In the genomic region with DNA sequence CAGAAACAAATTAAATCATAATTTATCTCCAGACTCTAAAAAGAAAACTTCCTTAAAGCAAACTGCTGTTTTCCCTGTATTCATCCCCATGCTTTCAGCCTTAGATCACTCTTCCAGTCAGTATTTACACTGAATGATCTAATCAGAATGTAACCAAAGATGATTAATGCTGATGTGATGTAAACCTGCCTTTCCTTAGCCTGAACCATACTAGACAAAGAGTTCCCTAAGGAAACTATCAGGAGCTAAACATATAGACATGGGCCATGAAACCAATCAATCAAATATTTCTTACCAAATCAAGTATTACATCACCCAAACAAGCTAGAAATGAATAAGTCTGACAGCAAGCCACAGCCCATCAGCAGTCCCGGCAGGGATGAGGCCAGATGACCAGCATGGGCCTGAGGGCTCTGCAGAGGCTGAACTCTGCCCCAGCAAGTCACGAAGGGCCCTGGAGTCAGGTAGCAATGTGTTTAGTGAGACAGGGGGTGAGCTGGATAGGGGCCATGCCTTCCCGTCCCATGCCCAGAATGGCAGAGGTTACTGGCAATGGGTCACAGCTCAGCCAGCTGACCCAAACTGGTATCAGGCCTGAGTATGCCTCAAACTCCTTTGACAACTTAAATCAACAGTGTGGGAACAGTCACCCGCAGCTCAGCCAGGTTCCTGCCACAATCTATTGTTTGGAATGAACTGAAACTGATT, we compare ENCODE assay signal across 12 mouse cellular contexts.
DNase-seq lines count a peak whose midpoint lies in the region; ATAC-seq and TF ChIP-seq lines count a peak whose summit lies in the region.
"Had no signal": no experiment of that assay in that cellular context is flagged by ENCODE, and none has a peak within 500 bp of the region (broad histone marks: within the 10 kb centered on the region; RNA-seq: fewer than 3 reads in every experiment).

No protein-coding gene starts in this region.

- H3K4me1 ChIP-seq in heart, postnatal 0 days (ENCODE audit: control insufficient read depth, insufficient read depth) = peaks cover 21% of the 10 kb centered on the region
- H3K4me1 ChIP-seq in neural tube, embryonic 15.5 days = peaks cover 3% of the 10 kb centered on the region; the same call in 1 of the 2 replicates

- no peaks in the 10 kb centered on the region for H3K36me3 ChIP-seq in heart, postnatal 0 days (replicated peaks; ENCODE audit: control insufficient read depth, insufficient read depth, low read length)
- H3K36me3 ChIP-seq in neural tube, embryonic 15.5 days = no peaks in the 10 kb centered on the region
- H3K36me3 ChIP-seq: midbrain, embryonic 15.5 days had no signal

- DNase-seq in heart, postnatal 0 days (ENCODE audit: low spot score) = peak; percentile 17
- DNase-seq in heart, postnatal 4 days = no peak
- DNase-seq in urinary bladder, adult 18-20 months (ENCODE audit: low spot score in 2 of 2) = peak; percentile 6 to 23
- no peak for DNase-seq in urinary bladder, postnatal 10 days (ENCODE audit: low spot score)
- DNase-seq in kidney, adult 9 months = peak; percentile 12
- DNase-seq in right cerebral cortex, postnatal 36 days (ENCODE audit: low spot score in 2 of 2) = no peak
- DNase-seq in cerebellum, adult 18-20 months = no peak
- DNase-seq: layer of hippocampus, postnatal 36 days had no signal

- H3K4me2 ChIP-seq in heart, postnatal 0 days (ENCODE audit: low read depth, low read length) = no peak overlapping the region
- H3K4me2 ChIP-seq in neural tube, embryonic 15.5 days = no peak overlapping the region
- H3K4me2 ChIP-seq: midbrain, embryonic 15.5 days had no signal

- TF ChIP-seq CTCF in heart, postnatal 0 days (IDR thresholded peaks at IDR 0.05; ENCODE audit: low read depth) = no peak

- H3K9ac ChIP-seq in heart, postnatal 0 days (replicated peaks; ENCODE audit: low read depth, low read length) = no peak overlapping the region
- no peak overlapping the region for H3K9ac ChIP-seq in neural tube, embryonic 15.5 days (replicated peaks)
- H3K9ac ChIP-seq: liver, embryonic 14.5 days; midbrain, embryonic 15.5 days had no signal

- peak overlapping the region; percentile 25; the same call in 1 of the 2 replicates for H3K27ac ChIP-seq in heart, postnatal 0 days (ENCODE audit: low read depth)
- no peak overlapping the region for H3K27ac ChIP-seq in neural tube, embryonic 15.5 days (replicated peaks)
- H3K27ac ChIP-seq: liver, embryonic 14.5 days; midbrain, embryonic 15.5 days had no signal

- H3K9me3 ChIP-seq in heart, postnatal 0 days (replicated peaks; ENCODE audit: control insufficient read depth, low read length) = no peaks in the 10 kb centered on the region
- no peaks in the 10 kb centered on the region for H3K9me3 ChIP-seq in neural tube, embryonic 15.5 days (replicated peaks)
- H3K9me3 ChIP-seq: midbrain, embryonic 15.5 days had no signal

- no peaks in the 10 kb centered on the region for H3K27me3 ChIP-seq in heart, postnatal 0 days (ENCODE audit: control insufficient read depth, insufficient read depth, low read length)
- H3K27me3 ChIP-seq in neural tube, embryonic 15.5 days (replicated peaks) = no peaks in the 10 kb centered on the region
- H3K27me3 ChIP-seq: midbrain, embryonic 15.5 days had no signal

- WGBS in heart, postnatal 0 days = 43% methylated on average over 4 of the region's 4 CpGs
- 58% methylated on average over 4 of the region's 4 CpGs for WGBS in neural tube, embryonic 15.5 days

- H3K4me3 ChIP-seq in heart, postnatal 0 days (ENCODE audit: low read depth, low read length) = no peak overlapping the region
- no peak overlapping the region for H3K4me3 ChIP-seq in neural tube, embryonic 15.5 days (replicated peaks)
- H3K4me3 ChIP-seq: midbrain, embryonic 15.5 days had no signal

- ATAC-seq in heart, postnatal 0 days (ENCODE audit: insufficient read depth, low read depth) = no peak
- ATAC-seq in neural tube, embryonic 15.5 days (ENCODE audit: low FRiP score) = no peak
- ATAC-seq: activated CD4-positive, CD25-positive, alpha-beta regulatory T cell, adult 4 months; midbrain, embryonic 15.5 days had no signal

- no peak for TF ChIP-seq EP300 in heart, postnatal 0 days (IDR thresholded peaks at IDR 0.05; ENCODE audit: low read depth)

Comparison
In these comparisons a context has a peak if more than half of its experiments do, and no peak if none do; other contexts are left out.
1. DNase-seq: peak in heart, postnatal 0 days (single experiment), urinary bladder, adult 18-20 months (2 of 2) and kidney, adult 9 months (single experiment); none in heart, postnatal 4 days (single experiment), urinary bladder, postnatal 10 days (single experiment), right cerebral cortex, postnatal 36 days (0 of 2) and cerebellum, adult 18-20 months (0 of 2).